ENCODE assay signal across 8 mouse cellular contexts in the genomic region with DNA sequence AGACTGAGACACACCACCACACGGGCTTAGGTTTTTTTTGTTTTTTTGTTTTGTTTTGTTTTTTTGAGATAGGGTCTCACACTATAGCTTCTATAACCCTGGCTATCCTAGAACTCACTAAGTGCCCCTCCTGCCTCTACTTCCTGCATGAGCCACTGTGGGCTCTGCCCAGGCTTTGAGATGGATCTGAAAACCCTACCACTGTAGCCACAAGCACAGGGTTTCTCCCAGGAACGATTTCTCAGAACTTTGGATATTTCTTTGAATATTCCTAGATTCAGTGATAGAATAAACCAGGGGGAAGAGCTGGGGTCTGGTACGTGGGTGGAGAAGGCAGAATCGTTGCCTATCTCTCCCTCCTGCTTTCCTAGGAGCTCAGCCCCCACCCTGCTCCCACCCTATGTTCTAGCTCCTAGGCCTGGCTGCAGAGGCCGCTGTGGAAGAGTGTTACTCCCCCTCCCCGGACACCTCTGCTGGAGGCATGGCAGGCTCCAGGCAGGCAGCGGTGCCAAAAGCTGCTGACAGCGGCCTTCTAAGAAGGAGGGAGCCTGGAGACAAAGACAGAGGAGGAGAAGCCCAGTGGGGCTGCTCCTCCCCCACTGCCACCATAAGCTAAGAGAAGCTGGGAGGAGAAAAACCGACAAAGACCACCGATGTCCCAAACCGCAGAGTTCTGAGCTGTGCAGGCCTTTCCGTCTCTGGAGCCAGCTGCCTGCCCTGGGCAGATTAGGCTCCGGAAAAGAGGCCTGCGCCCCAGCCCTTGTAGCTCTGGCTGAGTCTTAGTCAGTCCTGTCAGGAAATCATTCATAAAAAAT. TPM values are rescaled to one million over a fixed set of nuclear protein-coding genes. Genes with fewer than 3 reads are reported as not detected.
A peak's percentile ranks its signal among the peaks of the same experiment; 100 is the strongest.
DNase-seq lines count a peak whose midpoint lies in the region; ATAC-seq and TF ChIP-seq lines count a peak whose summit lies in the region.

No protein-coding gene starts in this region.

- no peaks in the 10 kb centered on the region for H3K36me3 ChIP-seq in lung, embryonic 14.5 days (ENCODE audit: insufficient read depth)
- 0 out of 2 replicates have a peak, but pooled peaks cover 3% of the 10 kb centered on the region for H3K36me3 ChIP-seq in heart, postnatal 0 days (replicated peaks; ENCODE audit: control insufficient read depth, insufficient read depth, low read length)
- H3K36me3 ChIP-seq in liver, embryonic 12.5 days, result peaks cover 4% of the 10 kb centered on the region; the same call in 1 of the 2 replicates
- no peaks in the 10 kb centered on the region for H3K36me3 ChIP-seq in stomach, embryonic 16.5 days (ENCODE audit: control insufficient read depth, insufficient read depth, low read length)

- no peak for TF ChIP-seq POLR2A in brain, embryonic 14.5 days (IDR thresholded peaks at IDR 0.05; ENCODE audit: borderline replicate concordance, extremely low read depth, insufficient read depth, insufficient read length, poor library complexity, severe bottlenecking)

- no peaks in the 10 kb centered on the region for H3K27me3 ChIP-seq in lung, embryonic 14.5 days (ENCODE audit: insufficient read depth, low read length)
- no peaks in the 10 kb centered on the region for H3K27me3 ChIP-seq in heart, postnatal 0 days (ENCODE audit: control insufficient read depth, insufficient read depth, low read length)
- H3K27me3 ChIP-seq in liver, embryonic 12.5 days (replicated peaks), result no peaks in the 10 kb centered on the region
- no peaks in the 10 kb centered on the region for H3K27me3 ChIP-seq in stomach, embryonic 16.5 days (ENCODE audit: control insufficient read depth, insufficient read depth, low read length)

- no peak overlapping the region for H3K4me3 ChIP-seq in lung, embryonic 14.5 days (ENCODE audit: low read depth, low read length)
- no peak overlapping the region for H3K4me3 ChIP-seq in heart, postnatal 0 days (ENCODE audit: low read depth, low read length)
- no peak overlapping the region; the same call in 1 of the 2 replicates for H3K4me3 ChIP-seq in liver, embryonic 12.5 days
- H3K4me3 ChIP-seq in stomach, embryonic 16.5 days (replicated peaks; ENCODE audit: low read length), result no peak overlapping the region

- H3K9me3 ChIP-seq in lung, embryonic 14.5 days (ENCODE audit: low read depth, low read length), result no peaks in the 10 kb centered on the region
- no peaks in the 10 kb centered on the region for H3K9me3 ChIP-seq in heart, postnatal 0 days (replicated peaks; ENCODE audit: control insufficient read depth, low read length)
- H3K9me3 ChIP-seq in liver, embryonic 12.5 days (replicated peaks), result no peaks in the 10 kb centered on the region
- no peaks in the 10 kb centered on the region for H3K9me3 ChIP-seq in stomach, embryonic 16.5 days (replicated peaks; ENCODE audit: control insufficient read depth, low read length)

- DNase-seq in lung, embryonic 14.5 days, result peak; percentile 83
- DNase-seq in lung, adult 18-20 months, result no peak
- peak; percentile 88 for DNase-seq in brain, embryonic 14.5 days (ENCODE audit: low read depth)
- DNase-seq in heart, postnatal 0 days (ENCODE audit: low spot score), result peak; percentile 41
- DNase-seq in layer of hippocampus, adult 18-20 months (ENCODE audit: low spot score in 2 of 2), result no peak

- ATAC-seq in lung, embryonic 14.5 days (ENCODE audit: insufficient read depth), result peak; percentile 73
- peak; percentile 27; the same call in 1 of the 2 replicates for ATAC-seq in heart, postnatal 0 days (ENCODE audit: insufficient read depth, low read depth)
- ATAC-seq in liver, embryonic 12.5 days, result peak; percentile 72
- peak; percentile 33; the same call in 1 of the 2 replicates for ATAC-seq in stomach, embryonic 16.5 days (ENCODE audit: insufficient read depth, low FRiP score)
- ATAC-seq in cerebellum, adult (ENCODE audit: insufficient number of reproducible peaks, low FRiP score, low TSS enrichment), result no peak

- H3K4me2 ChIP-seq in lung, embryonic 14.5 days, result peak overlapping the region; percentile 10; the same call in 1 of the 2 replicates
- H3K4me2 ChIP-seq in heart, postnatal 0 days (ENCODE audit: low read depth, low read length), result no peak overlapping the region
- H3K4me2 ChIP-seq in liver, embryonic 12.5 days, result peak overlapping the region; percentile 54
- H3K4me2 ChIP-seq in stomach, embryonic 16.5 days (ENCODE audit: low read depth, low read length), result no peak overlapping the region

- WGBS in lung, embryonic 14.5 days, result 17% methylated on average over 14 of the region's 14 CpGs
- 13% methylated on average over 14 of the region's 14 CpGs for WGBS in heart, postnatal 0 days
- 5% methylated on average over 14 of the region's 14 CpGs for WGBS in liver, embryonic 12.5 days (ENCODE audit: insufficient replicate concordance)
- 20% methylated on average over 14 of the region's 14 CpGs for WGBS in stomach, embryonic 16.5 days

- H3K9ac ChIP-seq in lung, embryonic 14.5 days, result peak overlapping the region; percentile 38
- peak overlapping the region; percentile 32; the same call in 1 of the 2 replicates for H3K9ac ChIP-seq in heart, postnatal 0 days (replicated peaks; ENCODE audit: low read depth, low read length)
- H3K9ac ChIP-seq in liver, embryonic 12.5 days, result peak overlapping the region; percentile 25
- peak overlapping the region; percentile 61 for H3K9ac ChIP-seq in stomach, embryonic 16.5 days (ENCODE audit: low read length)

- TF ChIP-seq CTCF in lung, embryonic 14.5 days (IDR thresholded peaks at IDR 0.05; ENCODE audit: low read depth), result no peak
- no peak for TF ChIP-seq CTCF in brain, embryonic 14.5 days (IDR thresholded peaks at IDR 0.05; ENCODE audit: borderline replicate concordance, extremely low read depth, insufficient read depth, insufficient read length)
- TF ChIP-seq CTCF in heart, postnatal 0 days (IDR thresholded peaks at IDR 0.05; ENCODE audit: low read depth), result no peak

- no peak for TF ChIP-seq EP300 in heart, postnatal 0 days (IDR thresholded peaks at IDR 0.05; ENCODE audit: low read depth)

- H3K27ac ChIP-seq in lung, embryonic 14.5 days (ENCODE audit: low read depth), result peak overlapping the region; percentile 92
- H3K27ac ChIP-seq in heart, postnatal 0 days (ENCODE audit: low read depth), result peak overlapping the region; percentile 67
- peak overlapping the region; percentile 86 for H3K27ac ChIP-seq in liver, embryonic 12.5 days
- H3K27ac ChIP-seq in stomach, embryonic 16.5 days (ENCODE audit: low read length), result peak overlapping the region; percentile 70

- peaks cover 7% of the 10 kb centered on the region for H3K4me1 ChIP-seq in lung, embryonic 14.5 days (ENCODE audit: insufficient read depth)
- H3K4me1 ChIP-seq in heart, postnatal 0 days (ENCODE audit: control insufficient read depth, insufficient read depth), result peaks cover 29% of the 10 kb centered on the region
- H3K4me1 ChIP-seq in liver, embryonic 12.5 days, result peaks cover 76% of the 10 kb centered on the region
- peaks cover 35% of the 10 kb centered on the region for H3K4me1 ChIP-seq in stomach, embryonic 16.5 days (ENCODE audit: control insufficient read depth, insufficient read depth, low read length)

RNA-seq across cellular contexts. Expression of gene Commd7, which starts 21.9 kb away (rescaled TPM):
- polyA plus RNA-seq in lung, embryonic 14.5 days (2014; fragmentation: Nextera tagmentation; extraction: Ambion mirVana), result 66.5 and 70.9 TPM in 2 replicates
- polyA plus RNA-seq in brain, embryonic 14.5 days (2012; rRNA removed), result 35.8 and 42.3 TPM in 2 replicates
- total RNA-seq in heart, postnatal 0 days (2014; rRNA removed; ENCODE audit: low replicate concordance), result 10.5 and 12.2 TPM in 2 replicates
- polyA plus RNA-seq in heart, postnatal 0 days (2015; fragmentation: Nextera tagmentation; extraction: Ambion mirVana), result 45.5 and 47.3 TPM in 2 replicates
- 44.0 and 45.7 TPM in 2 replicates for polyA plus RNA-seq in liver, embryonic 12.5 days (2016; fragmentation: Nextera tagmentation; extraction: Ambion mirVana)
- polyA plus RNA-seq in stomach, embryonic 16.5 days (2015; fragmentation: Nextera tagmentation; extraction: Ambion mirVana), result 72.0 and 75.0 TPM in 2 replicates
- 10 to 100 TPM; 30.6 to 31.5 TPM for total RNA-seq in layer of hippocampus, adult 18-20 months (2021)

RNA-seq across cellular contexts. Expression of gene Dnmt3b, which starts 38.6 kb away (rescaled TPM):
- 14.8 and 18.1 TPM in 2 replicates for polyA plus RNA-seq in lung, embryonic 14.5 days (2014; fragmentation: Nextera tagmentation; extraction: Ambion mirVana)
- 4.7 and 5.2 TPM in 2 replicates for polyA plus RNA-seq in brain, embryonic 14.5 days (2012; rRNA removed)
- 0.62 and 1.4 TPM in 2 replicates for total RNA-seq in heart, postnatal 0 days (2014; rRNA removed; ENCODE audit: low replicate concordance)
- polyA plus RNA-seq in heart, postnatal 0 days (2015; fragmentation: Nextera tagmentation; extraction: Ambion mirVana), result 1.7 and 1.8 TPM in 2 replicates
- 16.6 and 17.1 TPM in 2 replicates for polyA plus RNA-seq in liver, embryonic 12.5 days (2016; fragmentation: Nextera tagmentation; extraction: Ambion mirVana)
- polyA plus RNA-seq in stomach, embryonic 16.5 days (2015; fragmentation: Nextera tagmentation; extraction: Ambion mirVana), result 6.5 and 7.0 TPM in 2 replicates
- 1 to 10 TPM in 1 of 2 experiments, under 1 TPM in 1; 0.87 to 1.5 TPM for total RNA-seq in layer of hippocampus, adult 18-20 months (2021)

Comparison
In these comparisons a context has a peak if more than half of its experiments do, and no peak if none do; other contexts are left out.
1. DNase-seq: peak in lung, embryonic 14.5 days (single experiment), brain, embryonic 14.5 days (single experiment) and heart, postnatal 0 days (single experiment); none in lung, adult 18-20 months (0 of 2) and layer of hippocampus, adult 18-20 months (0 of 2).
2. H3K4me2 ChIP-seq: peak in lung, embryonic 14.5 days (single experiment) and liver, embryonic 12.5 days (single experiment); none in heart, postnatal 0 days (single experiment) and stomach, embryonic 16.5 days (single experiment).
3. Peak in every context shown above with its lines, with median percentiles within 50 percentile points of each other: H3K27ac ChIP-seq and H3K9ac ChIP-seq.